Mouse (Mus musculus): ENCODE measurements around the gene Retreg3. TPM values are rescaled to one million over a fixed set of nuclear protein-coding genes. Genes with fewer than 3 reads are reported as not detected.

The Retreg3 gene
- total and polyA plus RNA-seq, 3 experiments: 17.0 to 23.4 TPM; not detected in 1

- TF ChIP-seq CHD2 (IDR thresholded peaks at IDR 0.05; ENCODE audit: low read length) (no peak), ZKSCAN1 (IDR thresholded peaks at IDR 0.05; ENCODE audit: low read depth, low read length) (no peak), MAX (IDR thresholded peaks at IDR 0.05; ENCODE audit: low read length) (no peak)
Observed at GRCm38 (mm10) chr11:101052751-101053473, 66.8 kb downstream of the Retreg3 start (continued).

- no peaks in the 10 kb centered on the region for H3K27me3 ChIP-seq (ENCODE audit: control insufficient read depth in 1 of 2, insufficient read depth in 2 of 2, low read length in 2 of 2)
- no peak overlapping the region for H3K4me3 ChIP-seq (ENCODE audit: control insufficient read depth in 1 of 2, insufficient read depth in 1 of 2, low read depth in 2 of 2, low read length in 2 of 2)
- no peak overlapping the region for H3K27ac ChIP-seq (ENCODE audit: control insufficient read depth, low read depth, low read length)
- no peaks in the 10 kb centered on the region for H3K36me3 ChIP-seq (ENCODE audit: control insufficient read depth in 1 of 2, insufficient read depth in 2 of 2, low read length in 2 of 2)
- H3K4me1 ChIP-seq (ENCODE audit: control insufficient read depth in 1 of 2, insufficient read depth in 2 of 2, low read length in 2 of 2): no peaks in the 10 kb centered on the region
- no peak for DNase-seq (ENCODE audit: low read depth, low spot score)
- TF ChIP-seq E2F4 (IDR thresholded peaks at IDR 0.05; ENCODE audit: borderline replicate concordance, low read depth, low read length): no peak
- TF ChIP-seq HCFC1 (IDR thresholded peaks at IDR 0.05; ENCODE audit: low read depth, low read length): no peak
- TF ChIP-seq RAD21 (IDR thresholded peaks at IDR 0.05; ENCODE audit: low read depth, low read length): no peak
- TF ChIP-seq NELFE (IDR thresholded peaks at IDR 0.05; ENCODE audit: low read depth, low read length): no peak
- TF ChIP-seq MAX (IDR thresholded peaks at IDR 0.05; ENCODE audit: low read length): no peak
- no peak for TF ChIP-seq CHD1 (IDR thresholded peaks at IDR 0.05; ENCODE audit: low read depth, low read length)
- no peak for TF ChIP-seq MAFK (IDR thresholded peaks at IDR 0.05; ENCODE audit: borderline replicate concordance, low read depth, low read length)
- TF ChIP-seq NRF1 (IDR thresholded peaks at IDR 0.05; ENCODE audit: insufficient read depth, low read depth, low read length, poor library complexity, severe bottlenecking): no peak
- TF ChIP-seq SMC3 (IDR thresholded peaks at IDR 0.05; ENCODE audit: low read depth, low read length): no peak
- no peak for TF ChIP-seq MYB (IDR thresholded peaks at IDR 0.05; ENCODE audit: low read depth, low read length)
- no peak for TF ChIP-seq POLR2A (IDR thresholded peaks at IDR 0.05; ENCODE audit: control insufficient read depth in 1 of 2, insufficient read depth in 1 of 2, low read depth in 1 of 2, low read length in 2 of 2, poor library complexity in 1 of 2)
- no peak for TF ChIP-seq GATA1 (IDR thresholded peaks at IDR 0.05; ENCODE audit: low read depth, low read length)
- TF ChIP-seq JUND (IDR thresholded peaks at IDR 0.05; ENCODE audit: low read depth, low read length): no peak
- no peak for TF ChIP-seq TAL1 (IDR thresholded peaks at IDR 0.05; ENCODE audit: low read length)
- no peak for TF ChIP-seq USF1 (IDR thresholded peaks at IDR 0.05; ENCODE audit: low read depth, low read length)
- no peak for TF ChIP-seq TCF12 (IDR thresholded peaks at IDR 0.05; ENCODE audit: low read depth, low read length)
- TF ChIP-seq MYC (IDR thresholded peaks at IDR 0.05; ENCODE audit: low read depth, low read length): no peak
- H3K79me2 ChIP-seq (ENCODE audit: control insufficient read depth, insufficient read depth, low read length, poor library complexity): no peaks in the 10 kb centered on the region
- no peak overlapping the region for H3K9ac ChIP-seq (ENCODE audit: control insufficient read depth, low read depth, low read length, poor library complexity, severe bottlenecking)
- no peaks in the 10 kb centered on the region for H3K9me3 ChIP-seq (replicated peaks; ENCODE audit: insufficient read depth, low read length)
Observed at GRCm38 (mm10) chr11:101051617-101052016, 68.1 kb downstream of the Retreg3 start.

GRCm38 (mm10) chr11:101051051-101051493 lies 68.6 kb downstream of the Retreg3 start:
- Histone ChIP-seq H3K27ac (ENCODE audit: control insufficient read depth, low read depth, low read length) (no peak overlapping the region), H3K9me3 (replicated peaks; ENCODE audit: insufficient read depth, low read length) (no peaks in the 10 kb centered on the region), H3K27me3 (ENCODE audit: control insufficient read depth in 1 of 2, insufficient read depth in 2 of 2, low read length in 2 of 2) (no peaks in the 10 kb centered on the region), H3K79me2 (ENCODE audit: control insufficient read depth, insufficient read depth, low read length, poor library complexity) (no peaks in the 10 kb centered on the region), H3K9ac (ENCODE audit: control insufficient read depth, low read depth, low read length, poor library complexity, severe bottlenecking) (no peak overlapping the region), H3K4me3 (ENCODE audit: control insufficient read depth in 1 of 2, insufficient read depth in 1 of 2, low read depth in 2 of 2, low read length in 2 of 2) (no peak overlapping the region), H3K4me1 (ENCODE audit: control insufficient read depth in 1 of 2, insufficient read depth in 2 of 2, low read length in 2 of 2) (no peaks in the 10 kb centered on the region), H3K36me3 (ENCODE audit: control insufficient read depth in 1 of 2, insufficient read depth in 2 of 2, low read length in 2 of 2) (no peaks in the 10 kb centered on the region)
- no peak for TF ChIP-seq JUND (IDR thresholded peaks at IDR 0.05; ENCODE audit: low read depth, low read length)
- TF ChIP-seq MXI1 (IDR thresholded peaks at IDR 0.05; ENCODE audit: low read depth, low read length): no peak
- TF ChIP-seq HCFC1 (IDR thresholded peaks at IDR 0.05; ENCODE audit: low read depth, low read length): no peak
- no peak for TF ChIP-seq UBTF (IDR thresholded peaks at IDR 0.05; ENCODE audit: borderline replicate concordance, insufficient read depth, low read depth, low read length)
- no peak for DNase-seq (ENCODE audit: low read depth, low spot score)

Data from MEL (cell line).